ENCODE assay signal across 10 mouse cellular contexts in genomic region chr15:38431668-38432067, GRCm38 (mm10).
DNase-seq lines count a peak whose midpoint lies in the region; ATAC-seq and TF ChIP-seq lines count a peak whose summit lies in the region.
"Had no signal": no experiment of that assay in that cellular context is flagged by ENCODE, and none has a peak within 500 bp of the region (broad histone marks: within the 10 kb centered on the region; RNA-seq: fewer than 3 reads in every experiment).

No protein-coding gene starts in this region.

- H3K4me1 ChIP-seq in kidney, postnatal 0 days (replicated peaks; ENCODE audit: insufficient read depth, low read length): no peaks in the 10 kb centered on the region
- no peaks in the 10 kb centered on the region for H3K4me1 ChIP-seq in stomach, postnatal 0 days (replicated peaks; ENCODE audit: control insufficient read depth, insufficient read depth)

- no peak overlapping the region for H3K9ac ChIP-seq in kidney, postnatal 0 days (ENCODE audit: low read depth, low read length)
- H3K9ac ChIP-seq in stomach, postnatal 0 days (ENCODE audit: low read length): no peak overlapping the region

- ATAC-seq in kidney, postnatal 0 days (replicated peaks; ENCODE audit: low FRiP score, low read depth): 0 out of 2 replicates have a peak, but pooled peaks have one; percentile 57
- ATAC-seq in stomach, postnatal 0 days (ENCODE audit: low FRiP score, low TSS enrichment): peak; percentile 98
- ATAC-seq: forebrain, embryonic 14.5 days had no signal

- H3K4me2 ChIP-seq in kidney, postnatal 0 days (ENCODE audit: low read length): no peak overlapping the region
- no peak overlapping the region for H3K4me2 ChIP-seq in stomach, postnatal 0 days (replicated peaks; ENCODE audit: low read depth)

- H3K4me3 ChIP-seq in layer of hippocampus, adult 2 months: no peak overlapping the region
- H3K4me3 ChIP-seq in kidney, postnatal 0 days (replicated peaks; ENCODE audit: low read depth, low read length): no peak overlapping the region
- H3K4me3 ChIP-seq in stomach, postnatal 0 days (ENCODE audit: low read depth, low read length): no peak overlapping the region
- H3K4me3 ChIP-seq: megakaryocyte, embryonic 14.5 days had no signal

- no peak overlapping the region for H3K27ac ChIP-seq in layer of hippocampus, adult 2 months
- H3K27ac ChIP-seq in kidney, postnatal 0 days: no peak overlapping the region
- H3K27ac ChIP-seq in stomach, postnatal 0 days (replicated peaks): peak overlapping the region; percentile 46

- H3K9me3 ChIP-seq in kidney, postnatal 0 days (replicated peaks; ENCODE audit: low read length): no peaks in the 10 kb centered on the region; the same call in 1 of the 2 replicates
- H3K9me3 ChIP-seq in stomach, postnatal 0 days (ENCODE audit: control insufficient read depth, low read length): no peaks in the 10 kb centered on the region

- TF ChIP-seq CTCF in layer of hippocampus, adult 2 months (conservative IDR thresholded peaks at IDR 0.05): peak; percentile 52
- peak; percentile 60 for TF ChIP-seq CTCF in kidney, postnatal 0 days (IDR thresholded peaks at IDR 0.05; ENCODE audit: low read depth)
- TF ChIP-seq CTCF in stomach, postnatal 0 days (IDR thresholded peaks at IDR 0.05; ENCODE audit: low read depth): peak; percentile 77

- H3K27me3 ChIP-seq in kidney, postnatal 0 days (ENCODE audit: insufficient read depth, low read length): no peaks in the 10 kb centered on the region
- no peaks in the 10 kb centered on the region for H3K27me3 ChIP-seq in stomach, postnatal 0 days (ENCODE audit: control insufficient read depth, insufficient read depth, low read length)

- 57% methylated on average over 2 of the region's 2 CpGs for WGBS in kidney, postnatal 0 days
- WGBS in stomach, postnatal 0 days: 45% methylated on average over 2 of the region's 2 CpGs

- DNase-seq in layer of hippocampus, adult 2 months (ENCODE audit: low spot score in 2 of 2): no peak
- DNase-seq in layer of hippocampus, adult 8-10 months (ENCODE audit: low spot score in 2 of 2): no peak
- peak; percentile 76 to 87 for DNase-seq in gastrocnemius, adult 8-10 months (ENCODE audit: low spot score in 2 of 2)
- no peak for DNase-seq in kidney, postnatal 0 days (ENCODE audit: low spot score)
- DNase-seq in stomach, postnatal 0 days (ENCODE audit: low spot score): peak; percentile 90
- DNase-seq in frontal cortex, adult 2 months (ENCODE audit: extremely low spot score in 1 of 2, low spot score in 1 of 2): no peak
- no peak for DNase-seq in B cell, adult 2 months
- DNase-seq in thymus, postnatal 36 days: no peak

- no peaks in the 10 kb centered on the region for H3K36me3 ChIP-seq in kidney, postnatal 0 days (ENCODE audit: insufficient read depth, low read length)
- H3K36me3 ChIP-seq in stomach, postnatal 0 days (ENCODE audit: control insufficient read depth, insufficient read depth, low read length): no peaks in the 10 kb centered on the region

- peak; percentile 87 for TF ChIP-seq EP300 in stomach, postnatal 0 days (optimal IDR thresholded peaks at IDR 0.05)

Comparison
In these comparisons a context has a peak if more than half of its experiments do, and no peak if none do; other contexts are left out.
1. DNase-seq: peak in gastrocnemius, adult 8-10 months (2 of 2) and stomach, postnatal 0 days (single experiment); none in layer of hippocampus, adult 2 months (0 of 2), layer of hippocampus, adult 8-10 months (0 of 2), kidney, postnatal 0 days (single experiment), frontal cortex, adult 2 months (0 of 2), B cell, adult 2 months (0 of 2) and thymus, postnatal 36 days (0 of 2).
2. Peak in every context shown above with its lines, with median percentiles within 50 percentile points of each other: CTCF ChIP-seq.